Mouse (Mus musculus) forebrain, postnatal 0 days (tissue): ENCODE measurements around the gene Smim24. TPM values are rescaled to one million over a fixed set of nuclear protein-coding genes. Genes with fewer than 3 reads are reported as not detected.

Experiments used
- ATAC-seq: fragments of 200-750 bp; cut with Nextera tagmentation; 2 replicates; pipeline ENCODE4 v1.8.0; 2017; ENCODE audit warnings: mild to moderate bottlenecking, moderate library complexity
- DNase-seq: peaks from one replicate; pipeline ENCODE4 v3.0.0-alpha.2; 2015
- H3K27ac ChIP-seq: fragments of 300-500 bp; sonication (generic); 2 replicates; pipeline ENCODE4 v1.5.1; 2014; ENCODE audit warnings: low read depth, mild to moderate bottlenecking, antibody characterized with exemption, low read length, moderate library complexity, mixed read lengths
- H3K27me3 ChIP-seq: fragments of 300-500 bp; sonication (generic); 2 replicates; pipeline ENCODE4 v1.6.1; 2014; ENCODE audit warnings: mild to moderate bottlenecking, low read length, mixed read lengths; ENCODE audit not compliant: insufficient read depth
- H3K36me3 ChIP-seq: fragments of 300-500 bp; sonication (generic); 2 replicates; pipeline ENCODE4 v1.6.1; 2014; ENCODE audit warnings: mild to moderate bottlenecking, moderate library complexity; ENCODE audit not compliant: insufficient read depth
- H3K4me1 ChIP-seq: fragments of 300-500 bp; sonication (generic); 2 replicates; pipeline ENCODE4 v1.6.1; 2014; ENCODE audit warnings: antibody characterized with exemption; ENCODE audit not compliant: insufficient read depth
- H3K4me2 ChIP-seq: fragments of 300-500 bp; sonication (generic); 2 replicates; pipeline ENCODE4 v1.6.1; 2014; ENCODE audit warnings: low read depth, mild to moderate bottlenecking, moderate library complexity
- H3K4me3 ChIP-seq: fragments of 300-500 bp; sonication (generic); 2 replicates; pipeline ENCODE4 v1.5.1; 2014; ENCODE audit warnings: low read depth, low read length, mixed read lengths
- H3K9ac ChIP-seq: fragments of 300-500 bp; sonication (generic); 2 replicates; pipeline ENCODE4 v1.6.1; 2014; ENCODE audit warnings: mild to moderate bottlenecking
- H3K9me3 ChIP-seq: fragments of 300-500 bp; sonication (generic); 2 replicates; pipeline ENCODE4 v1.6.1; 2016; ENCODE audit warnings: low read length
- CTCF ChIP-seq: sonication (generic); IDR thresholded peaks from 2 replicates; pipeline ENCODE4 v1.5.1; 2016; ENCODE audit warnings: antibody characterized with exemption, control low read depth, low read depth
- WGBS: fragments of 180-500 bp; shearing (Covaris S2); extraction: QIAGEN DNeasy Blood & Tissue Kit; methylation state at CpG from one replicate; pipeline ENCODE4 v1.1.7; 2014; 5-methylcytosine and 5-hydroxymethylcytosine counted together
- polyA plus RNA-seq: library from polyadenylated mRNA; unstranded; fragments of >200 nt; fragmentation: Nextera tagmentation; extraction: Ambion mirVana; gene quantifications from 2 replicates; pipeline ENCODE4 v1.2.1, GENCODE M21; 2015
- total RNA-seq: library from RNA; depleted of rRNA; stranded (reverse); fragments of >200 nt; gene quantifications from 2 replicates; pipeline ENCODE4 v1.2.3, GENCODE M21; 2014

Smim24 gene
- total and polyA plus RNA-seq, 2 experiments from 2014 or later: 1.3 to 1.7 TPM

DNA sequence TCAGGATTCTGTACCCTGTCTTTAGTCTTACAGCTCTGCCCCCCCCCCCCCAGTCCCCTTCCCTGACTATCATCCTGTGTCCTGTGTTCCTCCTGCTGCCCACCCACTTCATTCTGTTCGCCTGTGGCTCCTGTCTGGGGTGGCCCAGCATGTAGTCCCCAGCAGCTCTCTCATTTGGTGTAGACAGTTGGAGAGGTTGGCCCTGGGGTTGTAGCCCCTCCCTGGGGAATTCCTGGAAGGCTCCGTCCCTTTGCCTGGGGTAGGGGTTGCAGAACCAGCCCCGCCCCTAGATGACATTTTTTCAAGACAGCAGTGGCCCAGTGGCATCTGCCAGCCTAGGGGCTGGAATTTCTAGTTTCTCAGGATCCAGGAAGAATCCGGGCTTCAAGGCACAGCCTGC lies 34.6 kb upstream of the Smim24 start:
- H3K4me1 ChIP-seq: peaks cover 8% of the 10 kb centered on the region
- H3K27me3 ChIP-seq: 0 out of 2 replicates have a peak, but pooled peaks cover under 1% of the 10 kb centered on the region
- 31% methylated on average over 4 of the region's 4 CpGs for WGBS
- H3K9me3 ChIP-seq: no peaks in the 10 kb centered on the region
- DNase-seq (no peak), ATAC-seq (no peak)
- peak overlapping the region; percentile 70 for H3K9ac ChIP-seq
- H3K4me2 ChIP-seq: peak overlapping the region; percentile 95
- no peak for TF ChIP-seq CTCF
- H3K27ac ChIP-seq: no peak overlapping the region
- 0 out of 2 replicates have a peak, but pooled peaks cover 8% of the 10 kb centered on the region for H3K36me3 ChIP-seq
- H3K4me3 ChIP-seq: peak overlapping the region; percentile 80

DNA sequence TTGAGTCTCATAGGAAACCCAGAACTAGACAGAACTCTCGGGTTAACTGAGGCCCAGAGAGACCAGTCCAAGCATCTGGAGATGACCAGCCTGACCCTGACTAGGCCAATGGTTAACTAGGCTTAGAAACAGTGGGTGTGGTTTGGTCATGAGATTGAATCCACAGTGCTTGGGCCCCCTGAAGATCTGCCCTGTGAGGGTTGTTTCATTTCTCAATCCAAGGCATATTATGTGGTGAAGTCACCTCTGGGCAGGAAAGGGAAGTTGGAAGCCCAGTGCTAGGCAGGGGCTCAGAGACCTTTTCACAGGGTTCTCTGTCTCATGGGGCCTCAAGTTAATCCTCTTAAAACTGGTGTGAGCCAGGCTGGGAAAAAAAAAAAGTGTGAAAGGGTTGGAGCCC lies 34.0 kb upstream of the Smim24 start:
- no peak overlapping the region for H3K4me3 ChIP-seq
- WGBS: 56% methylated on average over 1 of the region's 1 CpGs
- no peak for ATAC-seq
- no peaks in the 10 kb centered on the region for H3K9me3 ChIP-seq
- no peak overlapping the region for H3K27ac ChIP-seq
- TF ChIP-seq CTCF: no peak
- H3K4me1 ChIP-seq: peaks cover 8% of the 10 kb centered on the region
- DNase-seq: no peak
- no peak overlapping the region for H3K9ac ChIP-seq
- H3K27me3 ChIP-seq: 0 out of 2 replicates have a peak, but pooled peaks cover 7% of the 10 kb centered on the region
- 0 out of 2 replicates have a peak, but pooled peaks cover 8% of the 10 kb centered on the region for H3K36me3 ChIP-seq
- H3K4me2 ChIP-seq: peak overlapping the region; percentile 95; the same call in 1 of the 2 replicates

DNA sequence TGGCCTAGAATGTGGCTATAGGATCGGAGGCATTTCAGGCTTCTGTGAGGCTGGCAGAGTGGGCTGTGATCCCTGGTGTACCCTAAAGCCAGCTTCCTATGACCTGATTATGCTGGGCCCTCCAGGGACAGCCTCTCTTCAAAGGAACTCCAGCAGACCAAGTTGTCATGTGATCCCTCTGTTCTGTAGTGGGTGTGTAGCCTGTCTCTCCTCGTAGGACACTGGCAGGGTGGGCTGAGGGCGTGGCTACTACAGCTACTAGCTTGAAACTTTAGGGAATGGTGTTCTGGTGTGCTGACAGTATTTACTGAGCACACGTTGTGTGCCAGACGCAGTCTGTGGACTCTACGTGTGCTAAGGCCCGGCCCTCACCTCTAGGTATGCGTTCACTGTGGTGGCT lies 32.1 kb upstream of the Smim24 start:
- Histone ChIP-seq H3K9me3 (no peaks in the 10 kb centered on the region), H3K4me1 (peaks cover 12% of the 10 kb centered on the region), H3K27ac (no peak overlapping the region), H3K9ac (no peak overlapping the region), H3K27me3 (0 out of 2 replicates have a peak, but pooled peaks cover 7% of the 10 kb centered on the region), H3K36me3 (0 out of 2 replicates have a peak, but pooled peaks cover 8% of the 10 kb centered on the region), H3K4me3 (no peak overlapping the region), H3K4me2 (no peak overlapping the region)
- no peak for TF ChIP-seq CTCF
- ATAC-seq: no peak
- WGBS: 77% methylated on average over 8 of the region's 8 CpGs
- DNase-seq: no peak

DNA sequence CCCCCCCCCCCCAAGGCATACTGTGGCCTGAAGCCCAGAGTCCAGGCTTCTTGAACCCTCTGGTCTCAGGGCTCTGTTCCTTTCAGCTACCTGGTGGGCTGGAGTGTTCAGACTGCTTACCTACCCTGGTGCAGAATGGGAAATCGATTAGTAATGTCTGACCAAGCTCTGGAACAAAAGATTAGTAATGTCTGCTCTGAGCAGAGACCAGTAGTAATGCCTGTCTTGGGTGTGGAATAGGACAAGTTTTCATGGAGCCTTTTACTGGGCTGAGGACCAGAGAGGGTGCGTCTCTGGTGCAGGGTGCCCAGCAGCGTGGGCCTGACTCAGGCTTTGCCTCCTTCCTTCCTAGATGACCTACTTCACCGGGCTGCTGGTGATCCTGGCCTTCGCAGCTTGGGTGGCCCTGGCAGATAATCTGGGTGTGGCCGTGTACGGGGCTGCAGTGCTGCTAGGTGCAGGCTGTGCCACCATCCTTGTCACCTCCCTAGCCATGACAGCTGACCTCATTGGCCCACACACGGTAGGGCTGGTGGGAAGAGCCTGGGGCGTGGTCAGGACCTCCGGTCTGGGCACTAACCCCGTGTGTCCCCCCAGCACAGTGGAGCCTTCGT lies 30.4 kb upstream of the Smim24 start:
- no peak overlapping the region for H3K4me2 ChIP-seq
- WGBS: 81% methylated on average over 12 of the region's 12 CpGs
- H3K27ac ChIP-seq: no peak overlapping the region
- H3K9ac ChIP-seq: no peak overlapping the region
- 0 out of 2 replicates have a peak, but pooled peaks cover 7% of the 10 kb centered on the region for H3K27me3 ChIP-seq
- ATAC-seq (no peak), DNase-seq (no peak)
- H3K9me3 ChIP-seq: no peaks in the 10 kb centered on the region
- H3K36me3 ChIP-seq: peaks cover 20% of the 10 kb centered on the region
- H3K4me1 ChIP-seq: peaks cover 12% of the 10 kb centered on the region
- no peak for TF ChIP-seq CTCF
- no peak overlapping the region for H3K4me3 ChIP-seq

DNA sequence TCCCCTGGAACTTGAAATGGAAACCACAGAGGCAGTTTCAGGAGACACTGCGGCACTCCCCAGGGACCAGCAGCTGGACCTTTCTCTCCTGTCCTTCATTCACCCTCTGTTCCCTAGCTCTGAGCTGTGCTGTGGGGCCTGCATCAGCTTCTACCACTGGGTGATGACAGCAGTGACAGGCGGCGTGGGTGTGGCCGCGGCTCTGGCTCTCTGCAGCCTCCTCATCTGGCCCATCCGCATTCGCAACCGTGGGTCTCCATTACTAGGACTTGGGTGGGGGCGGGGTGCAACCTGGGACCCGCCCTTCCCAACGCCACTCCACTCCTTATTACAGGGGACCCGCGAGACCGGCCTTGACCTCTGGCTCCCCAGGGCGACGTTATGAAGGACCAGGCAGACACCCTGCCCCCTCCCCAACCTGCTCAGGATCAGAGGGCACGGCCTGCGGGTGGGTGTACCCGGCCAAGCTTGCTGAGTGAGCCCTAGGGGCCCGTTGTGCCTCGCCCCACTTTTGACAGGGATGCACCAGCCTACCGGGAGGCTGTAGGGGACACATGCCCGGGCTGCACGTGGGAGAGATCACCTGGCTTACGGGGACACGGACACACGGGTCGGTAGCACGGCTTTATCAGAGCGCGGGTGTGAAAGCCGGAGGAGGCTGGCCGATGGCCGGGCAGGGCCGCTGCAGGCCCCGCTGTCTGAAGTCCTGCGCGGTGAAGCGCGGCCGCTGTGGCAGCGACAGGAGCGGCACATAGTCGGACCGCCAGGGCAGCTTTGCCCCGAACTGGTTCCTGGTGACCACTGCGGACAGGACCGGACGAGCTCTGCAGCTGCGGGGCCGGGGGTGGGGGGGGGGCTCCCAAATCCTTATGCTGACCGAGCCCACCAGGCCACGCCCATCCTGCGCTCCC lies 29.2 kb upstream of the Smim24 start:
- Histone ChIP-seq H3K36me3 (peaks cover 32% of the 10 kb centered on the region), H3K4me2 (peak overlapping the region; percentile 30), H3K27me3 (0 out of 2 replicates have a peak, but pooled peaks cover 7% of the 10 kb centered on the region), H3K4me1 (0 out of 2 replicates have a peak, but pooled peaks cover 4% of the 10 kb centered on the region), H3K27ac (no peak overlapping the region), H3K9me3 (no peaks in the 10 kb centered on the region), H3K9ac (no peak overlapping the region; the same call in 1 of the 2 replicates), H3K4me3 (no peak overlapping the region; the same call in 1 of the 2 replicates)
- ATAC-seq (no peak), DNase-seq (no peak)
- WGBS: 17% methylated on average over 54 of the region's 54 CpGs
- TF ChIP-seq CTCF: no peak

DNA sequence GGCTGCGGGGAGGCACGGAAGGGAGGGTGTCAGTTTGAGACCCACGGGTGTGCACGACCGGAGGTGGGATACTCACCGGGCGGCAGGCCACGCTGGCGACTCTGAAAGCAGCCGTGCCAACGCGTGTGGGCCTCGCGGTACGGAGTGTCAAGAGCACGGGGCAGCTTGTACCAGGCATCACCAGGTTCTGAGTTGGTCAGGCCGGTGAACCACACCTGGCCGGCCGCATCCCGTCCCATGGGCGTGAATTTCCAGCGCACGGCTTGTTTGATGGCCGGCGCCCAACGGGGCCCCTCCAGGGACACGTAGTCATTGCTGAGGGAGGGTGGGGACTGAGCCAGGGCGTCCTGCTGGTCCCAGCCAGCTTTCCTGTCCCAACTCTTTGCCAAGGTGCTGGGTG lies 28.2 kb upstream of the Smim24 start:
- Histone ChIP-seq H3K9me3 (no peaks in the 10 kb centered on the region), H3K27me3 (0 out of 2 replicates have a peak, but pooled peaks cover 7% of the 10 kb centered on the region), H3K27ac (no peak overlapping the region), H3K4me2 (peak overlapping the region; percentile 30), H3K4me3 (no peak overlapping the region), H3K4me1 (0 out of 2 replicates have a peak, but pooled peaks cover 4% of the 10 kb centered on the region), H3K9ac (0 out of 2 replicates have a peak overlapping the region, but pooled peaks have one; percentile 6), H3K36me3 (peaks cover 42% of the 10 kb centered on the region)
- no peak for ATAC-seq
- TF ChIP-seq CTCF: no peak
- WGBS: 9% methylated on average over 28 of the region's 28 CpGs
- DNase-seq: no peak

DNA sequence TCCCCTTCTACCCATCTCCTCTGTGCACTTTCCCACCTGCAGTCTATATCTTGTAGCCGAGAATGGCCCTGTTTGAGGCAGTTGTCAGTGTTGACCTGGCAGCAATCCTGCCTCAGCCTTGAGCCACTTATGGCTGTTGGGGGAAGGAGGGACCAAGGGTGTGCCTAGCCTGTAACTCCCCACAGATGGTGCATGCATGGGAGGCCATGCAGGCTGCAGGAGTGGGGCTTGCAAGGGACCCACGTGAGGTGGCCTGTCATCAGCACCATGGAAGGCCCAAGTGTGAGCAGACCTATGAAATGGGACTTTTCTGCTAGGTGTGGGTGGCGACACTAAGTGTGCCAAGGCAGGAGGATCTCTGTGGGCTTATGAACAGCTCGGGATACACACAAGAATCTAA lies 27.8 kb upstream of the Smim24 start:
- Histone ChIP-seq H3K27ac (no peak overlapping the region), H3K36me3 (peaks cover 46% of the 10 kb centered on the region), H3K27me3 (0 out of 2 replicates have a peak, but pooled peaks cover 7% of the 10 kb centered on the region), H3K4me2 (no peak overlapping the region), H3K9me3 (no peaks in the 10 kb centered on the region), H3K9ac (no peak overlapping the region), H3K4me3 (no peak overlapping the region), H3K4me1 (0 out of 2 replicates have a peak, but pooled peaks cover 4% of the 10 kb centered on the region)
- no peak for TF ChIP-seq CTCF
- DNase-seq (no peak), ATAC-seq (no peak; the same call in 1 of the 2 replicates)
- WGBS: 33% methylated on average over 4 of the region's 4 CpGs
